ENCODE assay signal across 15 mouse cellular contexts in the genomic region with DNA sequence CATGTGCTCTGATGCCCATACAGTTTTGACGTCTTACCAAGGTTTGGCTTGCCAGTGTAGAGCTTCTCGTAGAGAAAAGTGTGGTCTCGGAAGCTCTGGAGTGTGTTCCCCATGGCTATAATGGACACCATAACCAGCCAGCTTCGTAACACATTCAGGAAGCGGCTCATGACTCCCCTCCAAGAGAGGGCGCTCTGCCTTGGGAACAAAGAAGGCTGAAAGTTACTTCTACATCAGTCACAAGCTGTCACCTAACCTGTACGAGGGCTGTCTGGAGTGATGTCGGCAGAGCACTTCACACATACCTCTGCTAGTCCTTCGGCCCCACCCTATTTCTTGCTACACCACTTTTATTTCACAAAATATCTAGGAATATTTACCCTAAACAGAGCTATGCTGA. TPM values are rescaled to one million over a fixed set of nuclear protein-coding genes. Genes with fewer than 3 reads are reported as not detected.
DNase-seq lines count a peak whose midpoint lies in the region; ATAC-seq and TF ChIP-seq lines count a peak whose summit lies in the region.
"Had no signal": no experiment of that assay in that cellular context is flagged by ENCODE, and none has a peak within 500 bp of the region (broad histone marks: within the 10 kb centered on the region; RNA-seq: fewer than 3 reads in every experiment).

No protein-coding gene starts in this region.

- H3K4me2 ChIP-seq in hindbrain, postnatal 0 days (ENCODE audit: low read depth, low read length): no peak overlapping the region
- no peak overlapping the region for H3K4me2 ChIP-seq in hindbrain, embryonic 14.5 days (replicated peaks)
- no peak overlapping the region for H3K4me2 ChIP-seq in lung, embryonic 14.5 days
- H3K4me2 ChIP-seq: midbrain, embryonic 12.5 days; neural tube, embryonic 12.5 days had no signal

- 75% methylated on average over 9 of the region's 9 CpGs for WGBS in hindbrain, postnatal 0 days
- 77% methylated on average over 9 of the region's 9 CpGs for WGBS in hindbrain, embryonic 14.5 days
- 73% methylated on average over 9 of the region's 9 CpGs for WGBS in lung, embryonic 14.5 days
- 69% methylated on average over 9 of the region's 9 CpGs for WGBS in lung, adult 2 months

- no peak for TF ChIP-seq RAD21 in MEL (IDR thresholded peaks at IDR 0.05; ENCODE audit: low read depth, low read length)

- H3K27ac ChIP-seq in hindbrain, postnatal 0 days: no peak overlapping the region
- no peak overlapping the region for H3K27ac ChIP-seq in hindbrain, embryonic 14.5 days
- H3K27ac ChIP-seq in lung, embryonic 14.5 days (ENCODE audit: low read depth): no peak overlapping the region
- H3K27ac ChIP-seq in MEL (ENCODE audit: control insufficient read depth, low read depth, low read length): no peak overlapping the region
- H3K27ac ChIP-seq: midbrain, embryonic 12.5 days; neural tube, embryonic 12.5 days had no signal

- peaks cover 29% of the 10 kb centered on the region for H3K36me3 ChIP-seq in hindbrain, postnatal 0 days (ENCODE audit: insufficient read depth, low read length)
- H3K36me3 ChIP-seq in hindbrain, embryonic 14.5 days (replicated peaks; ENCODE audit: control insufficient read depth, insufficient read depth): peaks cover 36% of the 10 kb centered on the region
- H3K36me3 ChIP-seq in lung, embryonic 14.5 days (ENCODE audit: insufficient read depth): peaks cover 33% of the 10 kb centered on the region
- peaks cover 1 to 16% of the 10 kb centered on the region in 2 experiments; a peak in 3 of 4 replicates for H3K36me3 ChIP-seq in MEL (ENCODE audit: control insufficient read depth in 1 of 2, insufficient read depth in 2 of 2, low read length in 2 of 2)

- no peaks in the 10 kb centered on the region for H3K9me3 ChIP-seq in hindbrain, postnatal 0 days (ENCODE audit: low read length)
- H3K9me3 ChIP-seq in hindbrain, embryonic 14.5 days (ENCODE audit: control insufficient read depth, low read length): no peaks in the 10 kb centered on the region
- no peaks in the 10 kb centered on the region for H3K9me3 ChIP-seq in lung, embryonic 14.5 days (ENCODE audit: low read depth, low read length)
- no peaks in the 10 kb centered on the region for H3K9me3 ChIP-seq in MEL (replicated peaks; ENCODE audit: insufficient read depth, low read length)
- H3K9me3 ChIP-seq: heart, embryonic 10.5 days; midbrain, embryonic 12.5 days; neural tube, embryonic 12.5 days had no signal

- TF ChIP-seq EP300 in MEL (IDR thresholded peaks at IDR 0.05; ENCODE audit: low read depth in 1 of 2, low read length in 2 of 2): no peak

- no peak overlapping the region for H3K4me3 ChIP-seq in hindbrain, postnatal 0 days (ENCODE audit: low read length)
- no peak overlapping the region for H3K4me3 ChIP-seq in hindbrain, embryonic 14.5 days (replicated peaks; ENCODE audit: low read length)
- H3K4me3 ChIP-seq in lung, embryonic 14.5 days (ENCODE audit: low read depth, low read length): no peak overlapping the region
- H3K4me3 ChIP-seq in lung, adult 2 months (replicated peaks; ENCODE audit: extremely low read depth, low read depth, low read length): no peak overlapping the region
- H3K4me3 ChIP-seq in MEL (ENCODE audit: control insufficient read depth in 1 of 2, insufficient read depth in 1 of 2, low read depth in 2 of 2, low read length in 2 of 2): no peak overlapping the region
- H3K4me3 ChIP-seq: heart, embryonic 10.5 days; midbrain, embryonic 12.5 days; neural tube, embryonic 12.5 days had no signal

- no peaks in the 10 kb centered on the region for H3K27me3 ChIP-seq in hindbrain, postnatal 0 days (ENCODE audit: insufficient read depth, low read length)
- H3K27me3 ChIP-seq in hindbrain, embryonic 14.5 days (ENCODE audit: control insufficient read depth, insufficient read depth, low read length): no peaks in the 10 kb centered on the region
- no peaks in the 10 kb centered on the region for H3K27me3 ChIP-seq in lung, embryonic 14.5 days (ENCODE audit: insufficient read depth, low read length)
- H3K27me3 ChIP-seq in MEL (ENCODE audit: control insufficient read depth in 1 of 2, insufficient read depth in 2 of 2, low read length in 2 of 2): no peaks in the 10 kb centered on the region
- H3K27me3 ChIP-seq: midbrain, embryonic 12.5 days; neural tube, embryonic 12.5 days had no signal

- no peak for DNase-seq in hindbrain, postnatal 0 days (ENCODE audit: low spot score)
- DNase-seq in hindbrain, embryonic 14.5 days (ENCODE audit: low spot score): no peak
- DNase-seq in lung, embryonic 14.5 days: no peak
- DNase-seq in lung, adult 2 months: no peak
- DNase-seq in MEL (ENCODE audit: low read depth, low spot score): peak; percentile 25
- DNase-seq in lung, postnatal 4 days: peak; percentile 47 to 48
- no peak for DNase-seq in spleen, adult 12 weeks (ENCODE audit: low spot score)
- DNase-seq: adrenal gland, postnatal 36 days; cerebellum, adult 11 months; layer of hippocampus, postnatal 36 days; spleen, adult 18-20 months had no signal

- no peak for ATAC-seq in hindbrain, postnatal 0 days
- ATAC-seq in hindbrain, embryonic 14.5 days (ENCODE audit: low FRiP score): no peak
- no peak for ATAC-seq in lung, embryonic 14.5 days (ENCODE audit: insufficient read depth)
- ATAC-seq: forebrain, embryonic 16.5 days had no signal

- TF ChIP-seq CTCF in hindbrain, postnatal 0 days (IDR thresholded peaks at IDR 0.05; ENCODE audit: low read depth): peak; percentile 35
- TF ChIP-seq CTCF in lung, embryonic 14.5 days (IDR thresholded peaks at IDR 0.05; ENCODE audit: low read depth): peak; percentile 27
- TF ChIP-seq CTCF in lung, adult 2 months (IDR thresholded peaks at IDR 0.05; ENCODE audit: insufficient read depth, low read length): no peak
- TF ChIP-seq CTCF in MEL (IDR thresholded peaks at IDR 0.05 in 2 of 3, conservative IDR thresholded peaks at IDR 0.05 in 1 of 3; ENCODE audit: control insufficient read depth in 1 of 3, insufficient read depth in 1 of 3, low read depth in 2 of 3, low read length in 3 of 3, poor library complexity in 1 of 3, severe bottlenecking in 1 of 3): peak; percentile 16 to 49 (median 41); a peak in 5 of 6 replicates

- no peak overlapping the region for H3K9ac ChIP-seq in hindbrain, postnatal 0 days (replicated peaks; ENCODE audit: low read length)
- no peak overlapping the region for H3K9ac ChIP-seq in hindbrain, embryonic 14.5 days
- no peak overlapping the region for H3K9ac ChIP-seq in lung, embryonic 14.5 days
- H3K9ac ChIP-seq in MEL (ENCODE audit: control insufficient read depth, low read depth, low read length, poor library complexity, severe bottlenecking): no peak overlapping the region
- H3K9ac ChIP-seq: midbrain, embryonic 12.5 days; neural tube, embryonic 12.5 days had no signal

- peaks cover 5% of the 10 kb centered on the region; the same call in 1 of the 2 replicates for H3K4me1 ChIP-seq in hindbrain, postnatal 0 days (ENCODE audit: insufficient read depth, low read length)
- H3K4me1 ChIP-seq in hindbrain, embryonic 14.5 days (replicated peaks; ENCODE audit: control insufficient read depth, insufficient read depth, low read length): peaks cover 20% of the 10 kb centered on the region
- 0 out of 2 replicates have a peak, but pooled peaks cover 3% of the 10 kb centered on the region for H3K4me1 ChIP-seq in lung, embryonic 14.5 days (ENCODE audit: insufficient read depth)
- H3K4me1 ChIP-seq in lung, adult 2 months (ENCODE audit: control insufficient read depth, insufficient read depth, low read length): no peaks in the 10 kb centered on the region; the same call in 1 of the 2 replicates
- H3K4me1 ChIP-seq in MEL (ENCODE audit: control insufficient read depth in 1 of 2, insufficient read depth in 2 of 2, low read length in 2 of 2): peaks cover 0 to 4% of the 10 kb centered on the region in 2 experiments; a peak in 2 of 4 replicates

- peaks cover 12% of the 10 kb centered on the region for H3K79me2 ChIP-seq in MEL (ENCODE audit: control insufficient read depth, insufficient read depth, low read length, poor library complexity)

- no peak for TF ChIP-seq POLR2A in lung, adult 2 months (IDR thresholded peaks at IDR 0.05; ENCODE audit: borderline replicate concordance, extremely low read depth, low read depth, low read length)
- no peak for TF ChIP-seq POLR2A in MEL (IDR thresholded peaks at IDR 0.05; ENCODE audit: control insufficient read depth in 1 of 2, insufficient read depth in 1 of 2, low read depth in 1 of 2, low read length in 2 of 2, poor library complexity in 1 of 2)

TF ChIP-seq in MEL, 35 proteins besides CTCF, POLR2A, EP300 and RAD21:
- TF ChIP-seq BHLHE40 (IDR thresholded peaks at IDR 0.05; ENCODE audit: borderline replicate concordance, low read depth, low read length): no peak
- no peak for TF ChIP-seq CHD2 (IDR thresholded peaks at IDR 0.05; ENCODE audit: low read length)
- no peak for TF ChIP-seq ETS1 (IDR thresholded peaks at IDR 0.05; ENCODE audit: low read depth, low read length)
- TF ChIP-seq NRF1 (IDR thresholded peaks at IDR 0.05; ENCODE audit: insufficient read depth, low read depth, low read length, poor library complexity, severe bottlenecking): no peak
- no peak for TF ChIP-seq POLR2AphosphoS5 (IDR thresholded peaks at IDR 0.05; ENCODE audit: borderline replicate concordance, low read depth, low read length)
- TF ChIP-seq RCOR1 (IDR thresholded peaks at IDR 0.05; ENCODE audit: low read depth, low read length): no peak
- TF ChIP-seq ELF1 (IDR thresholded peaks at IDR 0.05; ENCODE audit: low read depth, low read length): no peak

RNA-seq across cellular contexts. Expression of gene Erg28, which starts 2.3 kb away (rescaled TPM):
- 79.8 and 96.2 TPM in 2 replicates for total RNA-seq in hindbrain, postnatal 0 days (2014; rRNA removed)
- polyA plus RNA-seq in hindbrain, postnatal 0 days (2015; fragmentation: Nextera tagmentation; extraction: Ambion mirVana): 105 and 116 TPM in 2 replicates
- polyA plus RNA-seq in hindbrain, embryonic 14.5 days (2014; fragmentation: Nextera tagmentation; extraction: Ambion mirVana): 89.0 and 101 TPM in 2 replicates
- 113 and 118 TPM in 2 replicates for polyA plus RNA-seq in lung, embryonic 14.5 days (2014; fragmentation: Nextera tagmentation; extraction: Ambion mirVana)
- 26.5 and 35.6 TPM in 2 replicates for polyA plus RNA-seq in lung, adult 2 months (2012; rRNA removed)
- 46.0 and 55.6 TPM in 2 replicates for total RNA-seq in MEL (2012; rRNA removed)
- polyA plus RNA-seq in MEL (2012; ENCODE audit: insufficient read depth in 1 of 2, insufficient read length in 2 of 2, low read depth in 1 of 2, low replicate concordance in 2 of 2, missing spikeins in 1 of 2): 10 to 100 TPM in 1 of 2 experiments, not detected in 1; 76.3 TPM

RNA-seq across cellular contexts. Expression of gene Ttll5, which starts 2.4 kb away (rescaled TPM):
- total RNA-seq in hindbrain, postnatal 0 days (2014; rRNA removed): 10.2 and 23.9 TPM in 2 replicates
- 10.4 and 12.2 TPM in 2 replicates for polyA plus RNA-seq in hindbrain, postnatal 0 days (2015; fragmentation: Nextera tagmentation; extraction: Ambion mirVana)
- 14.4 TPM in 2 replicates for polyA plus RNA-seq in hindbrain, embryonic 14.5 days (2014; fragmentation: Nextera tagmentation; extraction: Ambion mirVana)
- polyA plus RNA-seq in lung, embryonic 14.5 days (2014; fragmentation: Nextera tagmentation; extraction: Ambion mirVana): 17.5 and 21.3 TPM in 2 replicates
- polyA plus RNA-seq in lung, adult 2 months (2012; rRNA removed): 11.1 and 11.7 TPM in 2 replicates
- total RNA-seq in MEL (2012; rRNA removed): 7.4 and 9.3 TPM in 2 replicates
- 10 to 100 TPM in 1 of 2 experiments, not detected in 1; 18.5 TPM for polyA plus RNA-seq in MEL (2012; ENCODE audit: insufficient read depth in 1 of 2, insufficient read length in 2 of 2, low read depth in 1 of 2, low replicate concordance in 2 of 2, missing spikeins in 1 of 2)

Comparison
In these comparisons a context has a peak if more than half of its experiments do, and no peak if none do; other contexts are left out.
1. DNase-seq: peak in MEL (single experiment) and lung, postnatal 4 days (2 of 2); none in hindbrain, postnatal 0 days (single experiment), hindbrain, embryonic 14.5 days (single experiment), lung, embryonic 14.5 days (single experiment), lung, adult 2 months (single experiment) and spleen, adult 12 weeks (single experiment).